Mouse (Mus musculus) bone marrow, adult 2 months (tissue): ENCODE results near the gene Atp12a. TPM values are rescaled to one million over a fixed set of nuclear protein-coding genes. Genes with fewer than 3 reads are reported as not detected.

ENCODE experiments used
- H3K27ac ChIP-seq: fragments of 200-500 bp; 2 replicates; pipeline ENCODE4 v1.5.1; 2012; ENCODE audit warnings: low read depth, mild to moderate bottlenecking, control low read depth, inconsistent platforms, low read length; ENCODE audit not compliant: control insufficient read depth, poor library complexity, insufficient read depth
- H3K4me1 ChIP-seq: fragments of 200-500 bp; 2 replicates; pipeline ENCODE4 v1.6.1; 2011; ENCODE audit warnings: low read length; ENCODE audit not compliant: control insufficient read depth, insufficient read depth
- H3K4me3 ChIP-seq: fragments of 200-500 bp; replicated peaks from 2 replicates; pipeline ENCODE3; 2011; ENCODE audit warnings: mild to moderate bottlenecking, low read depth, low read length, control low read depth; ENCODE audit not compliant: control insufficient read depth
- CTCF ChIP-seq: fragments of 200-500 bp; IDR thresholded peaks from 2 replicates; pipeline ENCODE4 v1.5.1; 2011; ENCODE audit warnings: low read length, control low read depth; ENCODE audit not compliant: control insufficient read depth, insufficient read depth
- POLR2A ChIP-seq: fragments of 200-500 bp; IDR thresholded peaks from 2 replicates; pipeline ENCODE4 v1.6.1; 2011; ENCODE audit warnings: low read depth, mild to moderate bottlenecking, control low read depth, low read length, borderline replicate concordance; ENCODE audit not compliant: control insufficient read depth
- WGBS: fragments of 180-500 bp; shearing (Covaris S2); methylation state at CpG from one replicate; pipeline ENCODE4 v1.1.7; 2018; 5-methylcytosine and 5-hydroxymethylcytosine counted together
- polyA plus RNA-seq: library from polyadenylated mRNA; stranded (reverse); fragments of >200 nt; gene quantifications from 2 replicates; pipeline ENCODE4 v1.2.4, GENCODE M21; 2011; ENCODE audit warnings: low replicate concordance; ENCODE audit not compliant: missing spikeins, insufficient read depth, insufficient read length

Gene Atp12a
- polyA plus RNA-seq, 1 experiment, result not detected

DNA sequence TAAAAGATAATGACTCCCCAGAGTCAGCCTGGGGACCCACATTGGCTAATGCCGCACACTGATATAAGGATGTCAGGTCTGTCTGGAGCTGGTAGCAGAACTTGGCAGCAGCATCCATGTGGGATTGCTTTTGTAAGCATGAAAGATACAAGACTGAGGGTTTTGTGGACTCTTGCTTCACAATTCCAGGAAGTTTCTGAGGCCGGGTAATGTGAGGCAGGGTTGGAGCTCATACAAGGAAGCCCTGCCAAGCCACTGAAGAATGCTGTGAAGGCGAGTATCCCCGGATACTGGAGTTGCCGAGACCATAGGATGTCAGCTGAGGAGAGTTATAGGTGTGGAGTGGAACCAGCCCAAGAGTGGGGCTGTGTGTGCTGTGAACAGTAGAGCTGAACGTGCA is 5.7 kb upstream of the Atp12a start:
- 57% methylated on average over 6 of the region's 6 CpGs for WGBS
- TF ChIP-seq POLR2A, result no peak
- TF ChIP-seq CTCF, result no peak
- Histone ChIP-seq H3K4me3 (no peak overlapping the region), H3K4me1 (no peaks in the 10 kb centered on the region), H3K27ac (no peak overlapping the region)

DNA sequence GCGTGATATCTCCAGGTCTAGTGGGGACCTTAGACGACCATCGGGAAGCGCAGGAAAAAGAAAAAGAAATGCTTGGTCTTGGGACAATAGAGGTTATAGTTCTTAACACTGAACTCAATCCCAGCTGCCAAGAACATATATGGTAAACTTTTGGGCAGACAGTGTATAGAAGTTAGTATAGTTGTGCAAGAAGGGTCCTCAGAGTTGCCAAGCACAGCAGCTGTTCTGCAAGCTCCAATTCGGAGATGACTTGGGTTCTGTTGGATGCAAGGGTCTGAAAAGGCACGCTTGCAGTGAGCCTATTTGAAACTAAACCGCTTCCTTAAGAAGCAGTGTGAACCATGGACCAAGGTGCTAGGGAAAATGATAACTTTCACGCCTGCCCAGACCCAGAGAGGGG is 424 bp downstream of the Atp12a start:
- H3K4me1 ChIP-seq, result no peaks in the 10 kb centered on the region
- no peak overlapping the region for H3K4me3 ChIP-seq
- no peak overlapping the region for H3K27ac ChIP-seq
- 25% methylated on average over 8 of the region's 8 CpGs for WGBS
- TF ChIP-seq CTCF (no peak), POLR2A (no peak)

DNA sequence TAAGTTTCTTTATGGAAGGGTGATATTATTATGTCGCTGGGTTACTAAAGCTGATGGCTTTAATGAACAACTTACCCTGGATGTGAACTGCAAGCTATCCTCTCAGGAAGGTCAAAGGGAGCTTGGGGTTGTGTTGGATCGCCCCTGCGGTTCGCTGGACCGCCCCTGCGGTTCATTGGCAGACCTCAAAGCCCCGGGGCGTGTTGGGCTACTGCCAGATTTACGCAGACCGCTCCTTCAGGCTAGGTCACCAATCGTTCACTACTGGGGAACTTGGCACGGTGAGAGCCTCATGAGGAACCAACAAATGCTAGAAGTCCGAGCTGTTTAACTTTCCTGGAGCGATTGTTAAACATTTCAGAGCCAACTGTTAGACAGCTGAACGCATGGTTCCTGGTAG is 1.8 kb downstream of the Atp12a start:
- TF ChIP-seq CTCF (no peak), POLR2A (no peak)

DNA sequence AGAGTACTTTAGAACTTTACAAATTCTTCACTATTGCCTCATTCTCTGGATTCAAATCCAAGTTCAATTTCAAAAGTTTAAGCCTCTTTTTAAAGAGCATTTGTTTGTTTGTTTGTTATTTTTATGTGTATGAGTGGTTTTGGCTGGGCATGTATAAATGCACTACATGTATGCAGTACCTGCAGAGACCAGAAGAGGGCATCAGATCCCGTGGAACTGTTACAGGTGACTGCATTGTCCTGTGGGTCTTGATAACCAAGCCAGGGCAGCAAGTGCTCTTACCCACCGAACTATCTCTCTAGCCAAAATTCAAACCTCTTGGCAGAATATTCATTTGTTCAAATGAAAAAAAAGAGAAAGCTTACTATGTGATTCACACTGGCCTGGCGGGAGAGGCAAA is 4.0 kb downstream of the Atp12a start:
- H3K4me3 ChIP-seq, result no peak overlapping the region
- TF ChIP-seq POLR2A (no peak), CTCF (peak; percentile 23; the same call in 1 of the 2 replicates)
- 52% methylated on average over 3 of the region's 3 CpGs for WGBS

More for the DNA sequence above, 1.8 kb downstream of the Atp12a start:
- WGBS, result 15% methylated on average over 15 of the region's 15 CpGs
- H3K27ac ChIP-seq, result no peak overlapping the region
- H3K4me1 ChIP-seq, result no peaks in the 10 kb centered on the region
- H3K4me3 ChIP-seq, result no peak overlapping the region

DNA sequence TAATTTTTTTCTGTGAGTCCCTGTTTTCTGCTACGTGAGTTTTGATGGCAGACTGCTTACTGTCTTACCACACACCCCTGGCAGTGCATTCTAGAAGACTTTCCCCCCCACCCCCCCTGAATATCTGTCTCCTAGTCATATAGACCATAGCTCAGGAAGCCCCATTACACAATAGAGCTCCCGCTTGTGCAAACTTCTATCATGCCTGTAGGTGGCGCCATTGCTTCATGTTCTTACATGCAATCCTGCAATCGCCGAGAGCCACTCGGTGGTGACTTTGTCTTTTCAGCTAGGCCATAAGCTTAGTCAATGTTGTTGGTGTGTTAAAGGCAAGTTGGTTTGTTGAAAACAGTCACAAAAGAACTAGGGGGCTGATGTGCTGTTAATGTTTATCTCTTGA is 10.9 kb downstream of the Atp12a start:
- WGBS, result 2% methylated on average over 6 of the region's 6 CpGs
- H3K4me1 ChIP-seq, result no peaks in the 10 kb centered on the region
- H3K4me3 ChIP-seq, result no peak overlapping the region
- H3K27ac ChIP-seq, result no peak overlapping the region
- TF ChIP-seq POLR2A (no peak), CTCF (peak; percentile 51)

More for the DNA sequence above, 4.0 kb downstream of the Atp12a start:
- no peaks in the 10 kb centered on the region for H3K4me1 ChIP-seq
- no peak overlapping the region for H3K27ac ChIP-seq

DNA sequence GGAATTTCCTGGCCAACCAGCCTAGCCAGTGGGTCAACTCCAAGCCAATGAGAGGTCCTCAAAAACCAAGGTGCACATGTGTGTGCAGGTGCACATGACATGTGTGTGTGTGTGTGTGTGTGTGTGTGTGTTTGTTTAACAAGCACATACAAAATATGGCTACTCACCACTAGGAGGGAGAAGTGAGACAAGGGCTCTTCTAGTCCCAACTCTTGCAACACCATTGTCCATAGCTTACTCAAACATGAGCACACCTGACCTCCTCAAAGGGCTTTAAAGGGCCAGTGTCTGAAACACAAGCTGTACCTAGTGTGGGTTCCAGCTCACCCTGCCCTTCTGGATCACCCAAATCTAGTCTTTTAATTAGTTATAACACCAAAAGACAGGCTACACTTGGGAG is 12.9 kb downstream of the Atp12a start:
- TF ChIP-seq POLR2A (no peak), CTCF (no peak)
- H3K4me3 ChIP-seq, result no peak overlapping the region
- no peaks in the 10 kb centered on the region for H3K4me1 ChIP-seq
- no peak overlapping the region for H3K27ac ChIP-seq

DNA sequence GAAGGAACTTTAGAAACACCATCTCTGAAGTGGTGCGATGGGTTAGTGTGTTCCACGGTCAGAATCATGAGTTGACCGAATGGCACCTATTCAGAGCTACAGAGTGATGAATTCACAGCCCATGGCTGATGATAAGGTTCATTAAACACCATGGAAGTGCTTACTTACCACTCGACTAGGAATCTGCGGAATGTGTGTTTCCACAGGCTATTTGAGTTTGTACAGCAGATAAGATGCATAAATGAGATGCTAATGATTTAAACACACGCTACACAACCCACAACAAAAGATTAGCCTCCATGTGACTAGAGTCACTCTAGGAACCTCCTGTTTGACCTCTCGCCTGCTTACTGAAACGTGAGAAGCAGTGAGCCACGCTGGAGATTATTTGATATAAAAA is 14.5 kb downstream of the Atp12a start:
- 71% methylated on average over 9 of the region's 9 CpGs for WGBS
- no peak overlapping the region for H3K27ac ChIP-seq
- H3K4me1 ChIP-seq, result no peaks in the 10 kb centered on the region
- TF ChIP-seq CTCF (no peak), POLR2A (no peak)
- H3K4me3 ChIP-seq, result no peak overlapping the region

DNA sequence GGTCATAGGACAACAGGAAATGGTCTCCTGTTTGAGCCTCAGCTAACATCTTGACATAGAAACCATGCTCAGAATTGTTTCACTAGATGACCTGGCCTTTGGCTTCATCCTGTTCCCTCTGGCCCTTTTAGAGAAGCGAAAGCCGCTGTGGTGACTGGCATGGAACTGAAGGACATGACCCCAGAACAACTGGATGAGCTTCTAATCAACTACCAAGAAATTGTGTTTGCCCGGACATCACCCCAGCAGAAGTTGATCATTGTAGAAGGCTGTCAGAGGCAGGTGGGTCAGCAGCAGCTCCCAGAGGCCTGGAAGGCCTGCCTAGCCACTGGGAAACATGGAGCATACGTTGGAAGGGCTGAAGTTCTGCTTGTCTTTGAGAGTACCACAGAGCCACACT is 17.5 kb downstream of the Atp12a start:
- no peak for TF ChIP-seq CTCF
- no peak for TF ChIP-seq POLR2A
- 73% methylated on average over 4 of the region's 4 CpGs for WGBS

DNA sequence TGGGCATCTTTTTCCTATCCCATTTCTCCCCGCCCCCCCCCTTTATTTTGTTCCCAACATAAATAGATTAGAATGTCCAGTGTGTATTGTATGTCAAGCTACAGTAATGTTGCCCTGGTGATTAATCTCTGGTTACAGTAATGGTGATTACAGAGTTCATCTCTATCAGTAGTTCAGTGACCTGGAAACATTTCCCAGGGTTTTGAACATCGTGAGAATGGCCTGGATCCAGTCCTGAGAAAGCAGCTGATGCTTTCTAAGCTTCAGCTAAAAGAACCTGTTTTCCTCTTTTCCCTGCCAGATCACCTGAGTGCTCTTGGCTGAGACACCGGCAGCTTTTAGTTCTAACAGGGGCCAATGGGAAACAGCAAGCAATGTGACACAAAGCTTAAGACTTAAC is 25.4 kb downstream of the Atp12a start:
- Histone ChIP-seq H3K4me1 (no peaks in the 10 kb centered on the region), H3K4me3 (no peak overlapping the region), H3K27ac (no peak overlapping the region)
- 79% methylated on average over 3 of the region's 3 CpGs for WGBS
- no peak for TF ChIP-seq POLR2A
- no peak for TF ChIP-seq CTCF

More for the DNA sequence above, 17.5 kb downstream of the Atp12a start:
- Histone ChIP-seq H3K4me1 (no peaks in the 10 kb centered on the region), H3K27ac (no peak overlapping the region), H3K4me3 (no peak overlapping the region)

DNA sequence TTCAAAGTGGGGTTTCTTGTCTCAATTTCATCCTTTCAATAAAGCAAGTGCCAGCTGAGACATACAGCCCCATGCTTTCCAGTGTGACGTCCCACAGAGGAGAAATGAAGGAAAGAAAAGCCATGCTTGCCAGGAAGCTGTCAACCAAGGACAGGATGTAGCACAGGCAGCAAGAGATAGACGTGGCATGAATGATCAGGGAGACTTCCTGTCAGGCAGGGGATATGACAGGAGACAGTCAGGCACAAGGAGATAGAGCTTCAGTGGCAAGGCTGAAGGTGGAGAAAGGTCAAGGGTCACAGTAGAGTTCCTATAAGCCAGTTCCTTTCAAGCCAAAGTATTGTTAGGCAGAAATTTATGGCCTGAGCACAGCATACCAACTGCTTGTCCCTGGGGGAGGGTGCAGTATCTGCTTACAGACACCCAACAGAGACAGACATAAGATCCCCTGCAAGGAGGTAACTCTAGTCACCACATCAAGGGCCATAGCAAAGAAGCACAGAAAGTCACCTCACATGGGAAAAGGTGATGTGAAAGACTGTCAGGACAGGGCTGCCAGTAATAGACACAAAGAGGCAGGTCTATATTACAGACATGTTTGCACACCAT is 28.9 kb downstream of the Atp12a start:
- H3K27ac ChIP-seq, result no peak overlapping the region
- WGBS, result 10% methylated on average over 2 of the region's 2 CpGs
- H3K4me1 ChIP-seq, result no peaks in the 10 kb centered on the region
- TF ChIP-seq CTCF, result no peak
- no peak for TF ChIP-seq POLR2A
- H3K4me3 ChIP-seq, result no peak overlapping the region
